Mouse (Mus musculus): ENCODE measurements around the gene Prss36. TPM values are rescaled to one million over a fixed set of nuclear protein-coding genes. Genes with fewer than 3 reads are reported as not detected.
"Not testable (repeated sequence)": the region's sequence is repeated elsewhere in the genome, so short reads cannot be mapped to it uniquely, and the experiment has no call there.

Prss36 gene
- polyA plus RNA-seq, 1 experiment from 2014 or later = 11.8 TPM

DNA sequence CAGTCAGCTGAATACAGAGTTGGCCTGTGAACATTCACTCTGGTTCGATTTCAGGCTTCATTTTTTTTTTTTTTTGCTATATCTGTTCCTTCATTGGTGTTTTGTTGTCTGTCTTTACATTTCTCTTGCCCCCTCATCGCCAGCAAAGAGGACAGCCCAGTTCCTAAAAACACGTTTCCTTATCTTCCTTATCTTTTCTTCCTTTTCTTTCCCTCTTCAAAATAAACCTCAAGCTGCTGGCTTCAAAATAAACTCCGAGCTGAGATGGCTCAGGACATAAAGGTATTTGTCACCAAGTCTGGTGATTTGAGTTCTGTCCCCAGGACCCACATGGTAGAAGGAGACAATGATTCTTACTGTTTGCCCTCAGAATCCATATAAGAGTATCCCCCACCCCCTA lies 33.6 kb downstream of the Prss36 start:
- H3K27ac ChIP-seq = peak overlapping the region; percentile 87; the same call in 1 of the 2 replicates
- peak overlapping the region; percentile 74 for H3K4me2 ChIP-seq
- 29% methylated on average over 4 of the region's 4 CpGs for WGBS

DNA sequence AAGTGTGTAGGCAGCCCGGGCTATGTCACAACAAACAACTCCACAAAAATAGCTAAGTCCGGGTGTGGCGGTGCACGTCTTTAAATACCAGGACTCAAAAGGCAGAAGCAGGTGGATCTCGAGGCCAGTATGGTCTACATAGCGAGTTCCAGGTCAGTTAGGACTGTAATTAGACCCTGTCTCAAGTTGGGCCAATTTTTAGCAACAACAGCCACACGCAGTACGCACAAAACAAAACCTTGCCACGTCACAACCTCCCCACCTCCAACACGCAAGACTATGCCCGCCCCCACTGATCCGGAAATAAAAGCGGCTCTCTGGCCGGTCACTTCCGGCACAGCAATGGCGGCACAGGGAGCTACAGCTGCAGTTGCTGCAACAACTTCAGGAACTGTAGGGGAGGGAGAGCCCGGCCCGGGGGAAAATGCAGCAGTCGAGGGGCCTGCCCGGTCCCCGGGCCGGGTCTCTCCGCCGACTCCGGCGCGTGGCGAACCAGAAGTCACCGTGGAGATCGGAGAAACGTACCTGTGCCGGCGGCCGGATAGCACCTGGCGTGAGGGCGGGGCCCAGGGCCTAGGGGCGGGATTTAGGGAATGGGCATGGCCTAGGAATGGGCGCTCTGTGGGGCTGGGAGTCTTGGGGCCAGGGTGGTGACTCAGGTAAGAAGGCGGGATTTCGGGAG lies 34.2 kb downstream of the Prss36 start, which contains the start of gene Kat8:
Gene Kat8, plus strand, starts transcription at position 327 of the 682 bp plus-strand sequence.
- WGBS = 2% methylated on average over 40 of the region's 40 CpGs
- H3K27ac ChIP-seq = peak within 1 kb of the TSS; percentile 87
- peak within 1 kb of the TSS; percentile 84 for H3K9ac ChIP-seq
- H3K27me3 ChIP-seq = no peaks in the 10 kb centered on the region
- peak; percentile 96 for ATAC-seq (ENCODE audit: low FRiP score)
- H3K4me2 ChIP-seq = peak within 1 kb of the TSS; percentile 74
- H3K9me3 ChIP-seq = no peaks in the 10 kb centered on the region
- peaks cover 16% of the 10 kb centered on the region for H3K4me1 ChIP-seq (replicated peaks)
- H3K36me3 ChIP-seq = peaks cover 53% of the 10 kb centered on the region
- peak within 1 kb of the TSS; percentile 96 for H3K4me3 ChIP-seq

More for the DNA sequence above, 33.6 kb downstream of the Prss36 start:
- H3K4me1 ChIP-seq (replicated peaks) = peaks cover 16% of the 10 kb centered on the region
- H3K4me3 ChIP-seq = peak overlapping the region; percentile 96
- H3K27me3 ChIP-seq = no peaks in the 10 kb centered on the region
- ATAC-seq (ENCODE audit: low FRiP score) = no peak
- no peaks in the 10 kb centered on the region for H3K9me3 ChIP-seq
- peaks cover 51% of the 10 kb centered on the region for H3K36me3 ChIP-seq
- H3K9ac ChIP-seq = peak overlapping the region; percentile 84

DNA sequence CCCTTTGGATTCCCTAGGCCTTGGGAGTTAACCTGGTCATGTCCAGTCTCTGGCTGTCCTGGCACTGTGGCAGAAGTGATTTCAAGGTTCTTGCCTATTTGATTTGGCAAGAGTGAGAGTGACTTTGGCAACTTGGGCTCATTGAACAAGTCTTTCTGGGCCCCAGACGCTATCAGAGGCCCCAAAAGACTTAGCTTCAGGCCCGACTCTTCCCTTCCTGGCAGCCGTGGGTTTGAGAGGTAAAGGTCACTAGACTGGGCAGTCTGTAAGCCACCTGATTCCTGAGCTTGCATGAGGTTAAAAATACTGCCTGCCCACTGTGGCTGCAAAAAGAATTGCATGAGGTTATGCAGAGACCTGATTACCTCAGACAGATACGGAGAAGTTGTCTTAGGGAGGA lies 37.9 kb downstream of the Prss36 start:
- Histone ChIP-seq H3K9me3 (no peaks in the 10 kb centered on the region), H3K36me3 (peaks cover 48% of the 10 kb centered on the region), H3K4me2 (no peak overlapping the region), H3K4me3 (no peak overlapping the region), H3K27me3 (no peaks in the 10 kb centered on the region), H3K27ac (no peak overlapping the region), H3K9ac (no peak overlapping the region), H3K4me1 (replicated peaks) (peaks cover 32% of the 10 kb centered on the region)
- WGBS = 95% methylated on average over 4 of the region's 4 CpGs
- ATAC-seq (ENCODE audit: low FRiP score) = no peak

DNA sequence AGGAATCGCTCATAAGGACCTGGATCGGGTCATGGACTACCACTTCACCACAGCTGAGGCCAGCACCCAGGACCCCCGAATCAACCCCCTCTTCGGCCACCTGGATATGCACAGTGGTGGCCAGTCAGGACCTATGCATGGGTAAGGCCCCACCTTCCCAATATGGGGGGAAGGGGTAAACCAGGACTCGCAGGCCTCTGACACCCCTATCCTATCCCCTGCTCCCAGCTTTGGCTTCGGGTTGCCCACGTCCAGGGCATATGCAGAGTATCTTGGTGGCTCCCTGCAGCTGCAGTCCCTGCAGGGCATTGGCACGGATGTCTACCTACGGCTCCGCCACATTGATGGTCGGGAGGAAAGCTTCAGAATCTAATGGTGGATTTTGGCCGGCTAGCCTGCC lies 38.6 kb downstream of the Prss36 start:
- 98% methylated on average over 12 of the region's 12 CpGs for WGBS
- no peak for ATAC-seq (ENCODE audit: low FRiP score)

DNA sequence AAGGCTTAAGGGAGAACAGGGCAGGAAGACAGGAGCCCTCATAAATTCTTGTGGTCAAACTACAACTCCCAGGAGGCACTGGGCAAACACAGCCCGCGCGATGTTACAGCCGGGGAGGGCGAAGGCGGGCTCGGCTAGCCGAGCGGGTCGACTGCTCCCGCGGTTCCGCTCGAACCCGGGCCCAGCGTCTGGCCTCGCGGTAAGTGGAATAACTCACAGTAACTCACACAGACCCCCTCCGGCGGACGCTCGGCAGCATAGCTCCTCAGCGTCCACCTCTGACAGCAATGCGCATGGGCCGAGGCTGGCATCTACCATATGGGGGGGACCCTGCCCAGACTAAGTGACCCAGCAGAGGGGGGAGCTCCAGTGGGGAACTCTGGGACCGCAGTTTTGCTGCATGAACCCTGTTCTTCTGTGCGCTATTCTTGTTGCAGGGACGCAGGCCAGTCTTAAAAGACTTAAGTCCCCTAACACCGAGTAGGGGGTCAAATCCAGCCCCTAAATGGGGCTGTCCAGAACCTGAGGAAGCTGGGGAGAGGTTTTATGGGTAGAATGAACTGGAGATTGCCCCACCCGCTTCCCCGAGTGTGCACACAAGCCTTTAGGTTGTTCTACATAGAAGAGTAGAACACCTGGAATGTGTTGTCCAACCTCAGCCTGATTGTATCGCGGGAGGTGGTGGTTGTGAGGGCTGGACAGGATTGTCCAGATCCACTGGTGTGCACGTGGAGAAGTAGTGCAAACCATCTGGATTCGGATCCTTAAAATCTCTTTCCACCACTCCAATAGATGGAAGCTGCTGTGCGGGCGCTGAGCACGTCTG lies 42.3 kb downstream of the Prss36 start, which contains the start of gene Bckdk:
Gene Bckdk, plus strand, starts transcription at position 112 of the 826 bp plus-strand sequence.
- Histone ChIP-seq H3K4me2 (peak within 1 kb of the TSS; percentile 79), H3K27me3 (0 out of 2 replicates have a peak, but pooled peaks cover 2% of the 10 kb centered on the region), H3K9ac (peak within 1 kb of the TSS; percentile 84), H3K4me1 (replicated peaks) (peaks cover 17% of the 10 kb centered on the region), H3K9me3 (no peaks in the 10 kb centered on the region), H3K27ac (peak within 1 kb of the TSS; percentile 93), H3K36me3 (peaks cover 39% of the 10 kb centered on the region), H3K4me3 (peak within 1 kb of the TSS; percentile 65)
- ATAC-seq (ENCODE audit: low FRiP score) = peak; percentile 91
- WGBS = 10% methylated on average over 38 of the region's 38 CpGs

More for the DNA sequence above, 38.6 kb downstream of the Prss36 start:
- H3K36me3 ChIP-seq = peaks cover 48% of the 10 kb centered on the region
- no peak overlapping the region for H3K9ac ChIP-seq
- H3K27me3 ChIP-seq = no peaks in the 10 kb centered on the region
- H3K9me3 ChIP-seq = no peaks in the 10 kb centered on the region
- peaks cover 26% of the 10 kb centered on the region for H3K4me1 ChIP-seq (replicated peaks)
- H3K27ac ChIP-seq = no peak overlapping the region
- H3K4me2 ChIP-seq = no peak overlapping the region
- H3K4me3 ChIP-seq = no peak overlapping the region

DNA sequence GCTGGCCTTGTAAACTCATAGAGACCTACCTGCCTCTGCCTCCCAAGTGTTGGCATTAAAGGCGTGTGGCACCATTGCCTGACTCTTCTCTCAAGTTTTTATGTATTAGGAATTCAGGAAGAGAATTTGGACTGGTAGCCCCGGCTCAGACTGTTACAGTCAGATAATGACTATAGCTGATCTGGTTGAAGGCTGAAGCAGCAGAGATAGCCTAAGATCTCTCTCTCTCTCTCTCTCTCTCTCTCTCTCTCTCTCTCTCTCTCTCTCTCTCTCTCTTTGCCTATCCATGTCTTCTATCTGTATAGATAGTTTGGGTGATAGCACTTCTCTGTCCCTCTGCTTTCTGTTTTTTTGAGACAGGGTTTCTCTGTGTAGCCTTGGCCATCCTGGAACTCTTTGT lies 44.8 kb downstream of the Prss36 start:
- H3K9ac ChIP-seq = no peak overlapping the region
- H3K27ac ChIP-seq = no peak overlapping the region
- H3K4me3 ChIP-seq = no peak overlapping the region
- 84% methylated on average over 2 of the region's 2 CpGs for WGBS
- peaks cover 17% of the 10 kb centered on the region for H3K4me1 ChIP-seq (replicated peaks)
- no peak for ATAC-seq (ENCODE audit: low FRiP score)
- H3K9me3 ChIP-seq = no peaks in the 10 kb centered on the region
- H3K27me3 ChIP-seq = peaks cover 2% of the 10 kb centered on the region; the same call in 1 of the 2 replicates
- peaks cover 15% of the 10 kb centered on the region for H3K36me3 ChIP-seq
- H3K4me2 ChIP-seq = no peak overlapping the region

DNA sequence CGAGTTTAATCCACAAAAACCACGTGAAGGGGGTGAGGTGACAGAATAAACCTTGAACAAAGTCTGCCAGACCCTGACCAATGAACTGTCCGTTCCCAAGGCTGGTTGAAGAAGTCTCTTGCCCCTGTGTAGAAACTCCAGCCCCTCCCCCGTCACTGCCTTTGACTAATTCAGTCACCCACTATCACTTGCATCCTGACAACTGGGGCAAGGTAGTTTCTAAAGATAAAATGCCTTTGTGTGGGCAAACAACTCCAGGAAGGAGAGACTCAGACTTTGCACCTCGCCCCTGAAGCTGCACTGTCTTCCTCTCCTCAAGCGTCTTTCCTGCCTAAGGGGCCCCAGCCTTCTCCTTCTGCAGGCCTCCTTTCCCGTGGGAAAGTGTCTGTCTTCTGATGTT lies 46.5 kb downstream of the Prss36 start:
- peaks cover 12% of the 10 kb centered on the region for H3K4me1 ChIP-seq (replicated peaks)
- H3K27me3 ChIP-seq = peaks cover 2% of the 10 kb centered on the region; the same call in 1 of the 2 replicates
- ATAC-seq (ENCODE audit: low FRiP score) = no peak
- no peaks in the 10 kb centered on the region for H3K9me3 ChIP-seq
- H3K4me3 ChIP-seq = no peak overlapping the region
- 48% methylated on average over 7 of the region's 7 CpGs for WGBS
- H3K27ac ChIP-seq = no peak overlapping the region
- no peaks in the 10 kb centered on the region for H3K36me3 ChIP-seq
- no peak overlapping the region for H3K4me2 ChIP-seq
- no peak overlapping the region for H3K9ac ChIP-seq

DNA sequence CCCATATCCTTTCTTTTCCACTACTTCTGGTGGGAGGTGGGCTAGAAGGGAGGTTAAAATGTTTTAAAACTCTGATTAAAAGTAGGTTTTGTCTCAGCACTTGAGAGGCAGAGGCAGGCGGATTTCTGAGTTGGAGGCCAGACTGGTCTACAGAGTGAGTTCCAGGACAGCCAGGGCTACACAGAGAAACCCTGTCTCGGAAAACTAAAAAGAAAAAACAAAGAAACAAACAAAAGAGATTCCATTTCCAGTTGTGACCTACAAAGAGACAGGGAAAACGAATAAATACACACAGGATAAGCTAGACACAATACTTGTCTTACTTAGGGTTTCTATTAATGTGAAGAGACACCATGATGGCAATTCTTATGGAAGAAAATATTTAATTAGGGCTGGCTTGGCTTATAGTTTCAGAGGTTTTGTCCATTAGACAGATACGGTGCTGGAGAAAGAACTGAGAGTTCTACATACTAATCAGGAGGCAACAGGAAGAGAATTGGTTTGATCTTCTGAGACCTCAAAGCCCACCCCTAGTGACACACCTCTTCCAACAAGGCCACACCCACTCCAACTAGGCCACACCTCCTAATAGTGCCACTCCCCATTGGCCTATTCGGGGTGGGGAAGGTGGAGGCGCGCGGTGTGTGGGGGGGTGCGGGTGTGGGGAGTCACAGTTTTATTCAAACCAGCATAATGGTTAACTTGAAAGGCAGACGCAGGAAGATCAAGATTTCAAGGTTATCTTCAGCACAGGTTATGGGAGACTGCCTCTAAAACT lies 48.2 kb downstream of the Prss36 start:
- H3K9ac ChIP-seq = no peak overlapping the region
- no peak for ATAC-seq (ENCODE audit: low FRiP score)
- H3K4me1 ChIP-seq (replicated peaks) = peaks cover 14% of the 10 kb centered on the region
- H3K4me3 ChIP-seq = no peak overlapping the region
- H3K4me2 ChIP-seq = no peak overlapping the region
- WGBS = 40% methylated on average over 10 of the region's 10 CpGs
- no peak overlapping the region for H3K27ac ChIP-seq
- no peaks in the 10 kb centered on the region for H3K9me3 ChIP-seq
- H3K27me3 ChIP-seq = peaks cover 2% of the 10 kb centered on the region; the same call in 1 of the 2 replicates
- peaks cover under 1% of the 10 kb centered on the region for H3K36me3 ChIP-seq

DNA sequence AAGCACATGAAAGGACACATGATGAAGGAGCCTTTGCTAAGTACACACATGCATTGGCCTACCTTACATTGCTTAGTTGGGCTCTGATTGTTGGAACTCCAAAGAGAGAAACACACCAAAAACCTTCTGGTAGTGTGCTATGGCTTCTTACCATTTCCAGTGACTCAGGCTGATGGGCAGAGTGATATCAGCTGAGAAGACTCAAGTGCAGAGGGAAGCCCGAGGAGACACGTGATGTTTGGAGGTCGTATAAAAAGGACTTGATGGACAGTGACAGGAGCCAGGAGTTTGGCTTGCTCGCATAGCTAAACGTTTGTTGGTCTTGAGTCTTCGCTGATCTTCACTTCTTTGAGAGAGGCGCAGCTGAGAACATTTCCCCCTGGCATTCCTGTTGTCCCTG lies 49.0 kb downstream of the Prss36 start:
- ATAC-seq (ENCODE audit: low FRiP score) = no peak
- WGBS = 91% methylated on average over 7 of the region's 7 CpGs
- Histone ChIP-seq H3K27me3 (peaks cover 2% of the 10 kb centered on the region; the same call in 1 of the 2 replicates), H3K4me3 (no peak overlapping the region), H3K4me2 (no peak overlapping the region), H3K9me3 (no peaks in the 10 kb centered on the region), H3K9ac (no peak overlapping the region), H3K4me1 (replicated peaks) (peaks cover 14% of the 10 kb centered on the region), H3K27ac (no peak overlapping the region), H3K36me3 (peaks cover 9% of the 10 kb centered on the region)

DNA sequence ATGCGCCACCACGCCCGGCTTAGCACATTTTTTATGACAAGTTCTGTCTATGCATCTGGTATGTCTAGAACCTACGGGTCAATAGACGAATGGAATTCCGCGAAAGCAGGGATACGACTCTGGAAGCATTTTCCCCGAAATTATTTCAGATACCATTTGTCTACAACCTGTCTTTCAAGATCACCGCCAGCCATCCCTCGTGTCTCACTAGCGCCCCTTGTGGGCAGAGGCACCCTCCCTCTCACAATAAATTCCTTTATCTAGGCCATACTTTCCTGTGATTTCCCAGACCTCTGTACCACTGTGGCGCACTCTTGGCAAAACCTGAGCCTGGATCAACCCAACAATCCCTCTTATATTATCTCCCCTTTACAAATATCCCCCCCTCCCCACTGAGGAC lies 50.1 kb downstream of the Prss36 start:
- H3K4me2 ChIP-seq = no peak overlapping the region
- no peaks in the 10 kb centered on the region for H3K9me3 ChIP-seq
- no peak overlapping the region for H3K9ac ChIP-seq
- H3K27me3 ChIP-seq = peaks cover 2% of the 10 kb centered on the region; the same call in 1 of the 2 replicates
- peaks cover 12% of the 10 kb centered on the region for H3K36me3 ChIP-seq
- H3K27ac ChIP-seq = no peak overlapping the region
- H3K4me1 ChIP-seq (replicated peaks) = peaks cover 14% of the 10 kb centered on the region
- no peak for ATAC-seq (ENCODE audit: low FRiP score)
- H3K4me3 ChIP-seq = no peak overlapping the region
- WGBS = 67% methylated on average over 13 of the region's 13 CpGs

DNA sequence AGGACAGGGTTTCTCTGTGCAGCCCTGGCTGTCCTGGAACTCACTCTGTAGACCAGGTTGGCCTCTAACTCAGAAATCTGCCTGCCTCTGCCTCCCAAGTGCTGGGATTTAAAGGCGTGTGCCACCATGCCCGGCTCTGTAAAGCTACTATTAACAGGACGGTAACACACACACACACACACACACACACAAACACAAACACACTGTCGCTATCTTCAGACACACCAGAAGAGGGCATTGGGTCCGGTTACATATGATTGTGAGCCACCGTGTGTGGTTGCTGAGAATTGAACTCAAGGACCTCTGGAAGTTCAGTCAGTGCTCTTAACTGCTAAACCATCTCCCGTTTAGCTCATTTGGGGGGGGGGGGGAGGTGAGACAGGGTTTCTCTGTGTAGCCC lies 50.6 kb downstream of the Prss36 start:
- not testable (repeated sequence) for ATAC-seq (ENCODE audit: low FRiP score); H3K9me3 ChIP-seq; H3K27me3 ChIP-seq; H3K9ac ChIP-seq
- Histone ChIP-seq H3K4me3 (peak overlapping the region; percentile 62; the same call in 1 of the 2 replicates), H3K27ac (peak overlapping the region; percentile 48; the same call in 1 of the 2 replicates), H3K36me3 (peaks cover 15% of the 10 kb centered on the region), H3K4me1 (replicated peaks) (peaks cover 14% of the 10 kb centered on the region), H3K4me2 (peak overlapping the region; percentile 79; the same call in 1 of the 2 replicates)
- 68% methylated on average over 7 of the region's 7 CpGs for WGBS
